Mouse (Mus musculus) spleen, postnatal 36 days (tissue): Measurements from ENCODE around the gene Nisch.

Experiments used
- DNase-seq, 2 experiments: peaks; one replicate each; pipeline ENCODE4 v3.0.0; 2022; ENCODE audit warnings: low spot score in 2 of 2, mixed read lengths in 1 of 2

Gene Nisch

GRCm38 (mm10) chr14:31191936-31192335, 24.8 kb downstream of the Nisch start:
- DNase-seq = no peak

- no peak for DNase-seq
Measured at GRCm38 (mm10) chr14:31189348-31189747, 27.4 kb downstream of the Nisch start.

- DNase-seq = peak in 1 of 2 experiments; percentile 35
Measured at GRCm38 (mm10) chr14:31188771-31189181, 28.0 kb downstream of the Nisch start.

GRCm38 (mm10) chr14:31186656-31187055, 30.1 kb downstream of the Nisch start:
- DNase-seq = no peak

GRCm38 (mm10) chr14:31184195-31184594, 32.6 kb downstream of the Nisch start:
- no peak for DNase-seq

GRCm38 (mm10) chr14:31183541-31183940, 33.2 kb downstream of the Nisch start:
- no peak for DNase-seq

- DNase-seq = no peak
Measured at GRCm38 (mm10) chr14:31182786-31183290, 33.9 kb downstream of the Nisch start.

- no peak for DNase-seq
Measured at GRCm38 (mm10) chr14:31181512-31181911, 35.2 kb downstream of the Nisch start.

- no peak for DNase-seq
Measured at GRCm38 (mm10) chr14:31179677-31180365, 36.9 kb downstream of the Nisch start.

GRCm38 (mm10) chr14:31177715-31178114, 39.0 kb downstream of the Nisch start:
- DNase-seq = no peak

- no peak for DNase-seq
Measured at GRCm38 (mm10) chr14:31177287-31177686, 39.5 kb downstream of the Nisch start.

GRCm38 (mm10) chr14:31173537-31173936, 43.2 kb downstream of the Nisch start:
- no peak for DNase-seq

- DNase-seq = no peak
Measured at GRCm38 (mm10) chr14:31172781-31173455, 43.8 kb downstream of the Nisch start.

GRCm38 (mm10) chr14:31171821-31172220, 44.9 kb downstream of the Nisch start:
- no peak for DNase-seq

- no peak for DNase-seq
Measured at GRCm38 (mm10) chr14:31171386-31171785, 45.4 kb downstream of the Nisch start.

- no peak for DNase-seq
Measured at GRCm38 (mm10) chr14:31170963-31171362, 45.8 kb downstream of the Nisch start.

GRCm38 (mm10) chr14:31169508-31169907, 47.2 kb downstream of the Nisch start:
- no peak for DNase-seq

- no peak for DNase-seq
Measured at GRCm38 (mm10) chr14:31168425-31168824, 48.3 kb downstream of the Nisch start, which contains the start of gene Stab1. Gene Stab1 (minus strand): TSS chr14:31168641.

GRCm38 (mm10) chr14:31166827-31167226, 49.9 kb downstream of the Nisch start:
- no peak for DNase-seq

GRCm38 (mm10) chr14:31165991-31166630, 50.6 kb downstream of the Nisch start:
- no peak for DNase-seq

- no peak for DNase-seq
Measured at GRCm38 (mm10) chr14:31165458-31165857, 51.3 kb downstream of the Nisch start.

GRCm38 (mm10) chr14:31165010-31165409, 51.7 kb downstream of the Nisch start:
- DNase-seq = no peak

GRCm38 (mm10) chr14:31164067-31164466, 52.7 kb downstream of the Nisch start:
- DNase-seq = no peak
